Mouse (Mus musculus): Measurements from ENCODE around the gene Pwwp2b.

DNA sequence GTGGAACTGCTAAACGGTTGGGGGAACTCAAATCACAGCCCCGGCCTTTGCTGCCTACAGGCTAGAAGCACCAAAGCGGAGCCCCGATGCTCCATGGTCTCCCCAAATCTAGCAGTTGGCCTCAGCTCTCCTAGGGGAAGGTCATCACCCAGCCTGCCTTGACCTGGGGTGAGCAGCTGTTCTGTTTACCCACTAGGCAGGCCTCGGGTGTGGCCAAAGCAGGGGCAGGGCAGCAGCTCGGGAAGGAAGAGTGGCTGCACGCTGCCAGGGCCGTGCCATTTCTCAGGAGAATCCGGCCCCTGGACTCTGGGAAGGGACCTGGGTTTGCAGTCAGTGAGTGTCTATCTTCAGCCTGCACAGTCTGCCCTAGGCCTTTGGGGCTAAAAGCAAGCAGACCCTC lies 4.7 kb downstream of the Pwwp2b start:
- TF ChIP-seq CTCF (IDR thresholded peaks at IDR 0.05; ENCODE audit: low read depth, low read length): no peak
- TF ChIP-seq POLR2A (IDR thresholded peaks at IDR 0.05; ENCODE audit: insufficient read depth, low read length): no peak
- no peak for TF ChIP-seq EP300 (IDR thresholded peaks at IDR 0.05; ENCODE audit: insufficient read depth, low read depth, low read length)

All from ES-Bruce4 (cell line).